Mouse (Mus musculus): ENCODE results near the gene Nudt15. TPM values are rescaled to one million over a fixed set of nuclear protein-coding genes. Genes with fewer than 3 reads are reported as not detected.
A peak's percentile ranks its signal among the peaks of the same experiment; 100 is the strongest.

The Nudt15 gene
- total RNA-seq, 2 experiments from 2014 or later, result 4.5 to 7.7 TPM

DNA sequence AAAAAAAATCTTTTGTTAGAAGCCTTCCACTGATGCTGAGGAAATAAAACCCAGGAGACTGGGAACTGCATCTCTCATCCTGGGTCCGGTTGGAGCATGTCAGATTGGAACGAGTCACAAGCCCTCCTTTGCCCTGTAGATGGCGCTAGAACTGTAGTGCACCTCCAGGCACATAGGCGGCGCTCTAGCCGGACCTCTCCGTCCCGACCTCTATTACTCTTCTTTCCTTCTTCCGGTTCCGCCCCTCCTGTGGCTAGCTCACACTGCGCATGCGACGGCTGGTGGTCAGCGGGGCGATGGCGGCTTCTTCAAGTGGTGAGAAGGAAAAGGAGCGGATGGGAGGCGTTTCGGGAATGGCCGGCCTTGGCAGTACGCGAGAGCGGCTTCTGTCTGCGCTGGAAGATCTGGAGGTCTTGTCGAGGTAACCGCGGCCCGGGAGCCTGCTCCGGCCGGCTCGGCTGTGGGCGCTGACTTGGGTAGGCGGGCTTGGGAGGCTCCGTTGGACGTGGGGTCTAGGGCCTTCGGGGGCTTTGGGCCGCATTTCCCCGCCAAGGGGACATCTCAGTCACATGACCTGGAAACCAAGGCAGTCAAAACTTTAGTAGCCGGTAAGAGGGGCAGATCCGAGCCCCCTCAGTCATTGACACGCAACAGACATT lies 38.1 kb downstream of the Nudt15 start, which contains the start of gene Med4:
Gene Med4 (plus strand): TSS at position 261 of the 659 bp plus-strand sequence.
- ATAC-seq (replicated peaks; ENCODE audit: low FRiP score, low TSS enrichment, poor library complexity, severe bottlenecking), result peak; percentile 80

DNA sequence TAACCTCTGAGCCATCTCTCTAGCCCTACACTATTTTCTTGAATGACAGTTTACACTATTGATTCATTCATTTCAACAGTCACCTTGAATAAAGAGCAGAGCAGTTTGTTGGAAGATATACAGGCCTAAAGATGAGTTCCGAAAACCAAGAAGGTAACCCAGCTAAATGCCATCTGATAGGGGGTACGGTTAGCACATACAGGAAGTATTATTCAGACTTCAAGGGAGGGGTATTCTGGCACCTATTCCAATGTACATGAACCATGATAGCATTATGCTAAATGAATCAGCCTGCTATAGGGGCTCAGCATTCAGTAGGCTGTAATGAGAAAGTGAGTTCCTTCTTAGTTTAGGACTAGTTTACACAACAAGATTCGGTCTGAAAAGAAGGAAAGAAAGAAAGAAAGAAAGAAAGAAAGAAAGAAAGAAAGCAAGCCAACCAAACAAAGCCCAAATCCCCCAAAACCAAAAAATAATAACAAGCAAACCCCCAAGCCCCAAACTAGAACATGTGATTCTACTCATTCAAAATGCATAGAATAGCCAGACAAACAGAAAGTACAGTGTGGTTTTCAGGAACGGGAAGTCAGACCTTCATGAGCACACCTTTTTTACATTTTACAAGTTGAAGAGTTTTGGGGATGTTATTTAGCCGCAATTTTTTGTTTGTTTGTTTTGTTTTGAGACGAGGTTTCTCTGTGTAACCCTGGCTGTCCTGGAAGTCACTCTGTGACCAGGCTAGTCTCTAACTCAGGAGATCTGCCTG lies 39.2 kb downstream of the Nudt15 start:
- ATAC-seq (replicated peaks; ENCODE audit: low FRiP score, low TSS enrichment, poor library complexity, severe bottlenecking), result no peak

DNA sequence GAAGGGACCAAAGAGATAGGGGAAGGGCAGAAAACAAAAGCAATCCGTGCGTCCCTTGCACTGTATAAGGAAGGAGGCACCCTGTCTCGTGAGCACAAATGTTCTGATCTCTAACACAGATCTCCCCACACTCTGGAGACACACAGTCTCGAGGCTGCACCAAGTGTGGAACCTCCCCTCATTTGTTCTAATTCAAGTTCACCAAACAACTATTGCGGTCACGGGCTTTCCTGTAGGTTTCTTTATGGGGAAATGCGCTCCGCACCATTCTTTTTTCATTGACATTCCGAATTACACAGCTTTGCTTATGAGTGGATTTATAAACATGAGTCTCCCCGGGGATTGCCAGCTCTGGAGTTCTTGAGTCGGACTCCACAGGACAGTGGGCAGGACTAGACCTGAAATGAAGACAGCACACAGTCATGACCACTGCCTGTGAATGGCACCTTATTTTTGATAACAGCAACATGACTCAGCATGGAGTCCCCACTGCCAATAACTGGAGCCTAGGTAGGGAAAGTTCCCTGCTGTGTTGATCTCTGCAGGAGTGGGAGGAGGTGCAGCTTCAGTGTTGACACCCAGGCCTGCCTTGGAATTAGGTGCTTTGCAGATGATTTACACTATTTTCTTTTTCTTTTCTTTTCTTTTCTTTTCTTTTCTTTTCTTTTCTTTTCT lies 40.2 kb downstream of the Nudt15 start:
- peak; percentile 49 for ATAC-seq (replicated peaks; ENCODE audit: low FRiP score, low TSS enrichment, poor library complexity, severe bottlenecking)

DNA sequence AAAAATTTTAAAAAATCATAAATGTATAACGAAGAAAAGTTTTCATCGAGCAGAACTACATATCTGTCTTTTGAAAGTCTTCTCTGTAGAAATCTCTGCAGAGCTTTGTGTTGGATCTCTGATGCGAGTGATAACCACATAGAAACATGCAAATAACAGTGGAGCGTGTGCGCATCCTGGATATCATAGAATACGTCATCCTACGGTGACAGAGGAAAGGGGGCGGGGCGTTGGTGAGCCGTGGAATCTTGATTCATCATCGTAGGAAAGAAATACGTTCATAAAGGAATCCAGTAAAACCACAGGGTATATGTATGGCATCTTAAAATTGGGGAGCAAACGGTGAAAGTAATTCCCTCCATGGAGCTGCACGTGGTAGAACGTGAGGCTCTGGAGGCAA lies 40.8 kb downstream of the Nudt15 start:
- no peak for ATAC-seq (replicated peaks; ENCODE audit: low FRiP score, low TSS enrichment, poor library complexity, severe bottlenecking)

DNA sequence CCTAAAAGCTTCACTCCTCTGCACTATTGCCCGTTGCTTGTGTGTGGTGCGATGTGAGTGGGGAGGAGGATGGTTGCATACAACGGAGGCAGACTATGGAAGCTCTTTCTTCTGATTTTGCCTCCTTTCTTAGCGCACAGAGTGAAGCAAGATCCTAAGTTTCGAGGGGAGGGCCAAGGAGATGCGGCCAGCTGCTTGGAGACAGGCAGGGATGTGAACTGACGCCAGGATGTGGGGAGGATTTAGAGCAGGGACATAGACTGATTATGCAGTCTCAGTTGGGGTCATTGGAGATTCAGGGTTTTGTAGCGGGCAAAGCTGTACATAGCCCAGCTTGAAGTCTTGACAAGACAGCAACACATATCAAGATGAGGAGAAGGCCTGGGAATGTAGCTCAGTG lies 41.8 kb downstream of the Nudt15 start:
- ATAC-seq (replicated peaks; ENCODE audit: low FRiP score, low TSS enrichment, poor library complexity, severe bottlenecking), result no peak

DNA sequence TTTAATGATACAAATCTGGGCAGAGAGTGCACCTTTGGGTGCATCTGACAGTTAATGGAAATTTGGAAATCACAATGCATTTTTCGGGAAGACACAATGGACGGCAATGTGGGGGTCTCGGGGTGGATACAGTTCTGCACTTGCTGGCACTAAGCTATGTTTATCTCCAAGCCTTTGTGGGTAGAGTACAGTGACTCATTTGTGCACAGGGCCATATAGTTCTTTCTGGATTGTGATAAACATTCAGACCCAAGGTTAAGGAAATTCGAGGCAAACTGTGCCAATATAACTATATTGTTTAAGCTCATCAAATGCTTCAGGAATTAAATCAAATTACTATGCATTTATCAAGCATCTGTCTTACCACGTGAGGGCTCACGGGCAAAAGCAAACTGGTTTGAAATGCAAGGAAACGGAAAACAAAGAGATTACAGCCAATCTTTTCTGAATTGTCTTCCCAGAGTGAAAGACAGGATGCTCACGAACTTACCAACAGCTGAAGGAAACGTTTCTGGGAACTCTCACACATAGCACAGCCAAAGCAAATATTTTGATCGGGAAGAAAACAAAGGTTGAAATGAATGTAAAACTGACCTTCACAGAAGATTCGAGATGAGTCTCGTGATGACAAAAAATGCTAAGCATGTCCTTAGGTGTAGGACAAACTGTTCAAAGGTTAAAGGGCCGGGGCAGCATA lies 44.7 kb downstream of the Nudt15 start:
- ATAC-seq (replicated peaks; ENCODE audit: low FRiP score, low TSS enrichment, poor library complexity, severe bottlenecking), result no peak

DNA sequence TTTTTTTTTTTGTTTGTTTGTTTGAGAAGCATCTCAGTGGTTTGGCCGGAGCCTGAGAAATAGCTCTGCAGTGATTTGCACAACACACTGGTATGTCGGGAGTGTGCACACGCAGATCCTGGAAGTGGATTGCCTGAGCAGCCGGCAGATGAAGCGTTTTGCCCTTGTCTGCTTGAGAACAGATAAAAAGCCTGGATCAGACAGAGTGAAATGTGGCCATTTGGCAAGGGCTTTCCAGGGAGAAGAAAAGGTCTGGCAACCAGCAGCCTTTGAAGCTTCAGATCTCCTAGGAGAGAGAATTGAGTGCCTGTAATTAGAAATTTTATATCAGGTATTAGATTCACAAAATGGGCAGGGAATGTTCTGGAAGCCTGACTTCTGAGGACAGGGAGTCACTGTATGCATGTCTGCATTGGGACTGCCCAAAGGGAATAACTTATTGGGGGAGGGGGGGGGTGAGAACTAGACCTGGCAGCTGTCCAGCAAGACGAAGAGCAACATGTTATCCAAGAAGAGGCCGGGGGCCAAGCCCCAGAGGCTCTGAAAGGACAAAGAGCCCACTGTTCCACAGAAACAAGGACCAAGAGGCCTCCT lies 45.4 kb downstream of the Nudt15 start:
- ATAC-seq (replicated peaks; ENCODE audit: low FRiP score, low TSS enrichment, poor library complexity, severe bottlenecking), result no peak

DNA sequence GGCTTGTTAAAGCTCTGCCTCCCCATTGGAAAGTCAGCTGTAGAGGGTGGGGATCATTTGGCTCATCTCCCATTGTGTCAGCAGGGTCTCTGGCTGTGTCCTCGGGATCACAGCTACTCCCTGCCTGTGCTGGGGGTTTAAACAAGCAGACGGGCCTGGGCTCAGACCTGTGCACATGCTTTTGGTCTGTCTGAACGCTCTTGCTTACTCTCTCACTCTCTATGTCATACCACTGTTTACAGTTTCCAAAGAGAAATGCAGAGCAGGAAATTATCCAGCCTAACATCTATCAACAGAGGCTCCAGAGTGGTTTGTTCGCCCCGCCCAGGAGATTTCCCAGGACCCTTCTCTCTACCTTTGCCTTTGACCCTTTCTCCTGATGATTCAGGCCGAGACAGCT lies 46.3 kb downstream of the Nudt15 start:
- ATAC-seq (replicated peaks; ENCODE audit: low FRiP score, low TSS enrichment, poor library complexity, severe bottlenecking), result no peak

DNA sequence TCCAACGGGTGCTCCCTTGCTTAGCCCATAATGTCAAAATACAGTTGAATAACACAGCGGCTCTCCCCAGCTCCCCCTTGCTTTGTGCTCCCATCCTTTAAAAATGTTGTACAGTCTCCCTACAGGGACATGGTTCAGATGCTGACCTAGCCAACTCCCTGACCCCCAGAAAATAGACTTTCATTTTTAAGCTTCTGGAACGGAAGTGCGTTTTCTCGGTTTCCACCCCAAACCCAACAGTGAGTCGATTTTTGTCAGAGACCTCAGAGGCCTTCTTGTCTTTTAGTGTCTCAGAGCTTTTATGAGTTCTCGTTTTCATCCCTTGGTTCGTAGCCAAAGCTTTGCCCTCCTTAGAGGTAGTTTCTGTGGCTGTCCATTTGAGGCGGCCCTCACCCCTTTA lies 46.8 kb downstream of the Nudt15 start:
- no peak for ATAC-seq (replicated peaks; ENCODE audit: low FRiP score, low TSS enrichment, poor library complexity, severe bottlenecking)

DNA sequence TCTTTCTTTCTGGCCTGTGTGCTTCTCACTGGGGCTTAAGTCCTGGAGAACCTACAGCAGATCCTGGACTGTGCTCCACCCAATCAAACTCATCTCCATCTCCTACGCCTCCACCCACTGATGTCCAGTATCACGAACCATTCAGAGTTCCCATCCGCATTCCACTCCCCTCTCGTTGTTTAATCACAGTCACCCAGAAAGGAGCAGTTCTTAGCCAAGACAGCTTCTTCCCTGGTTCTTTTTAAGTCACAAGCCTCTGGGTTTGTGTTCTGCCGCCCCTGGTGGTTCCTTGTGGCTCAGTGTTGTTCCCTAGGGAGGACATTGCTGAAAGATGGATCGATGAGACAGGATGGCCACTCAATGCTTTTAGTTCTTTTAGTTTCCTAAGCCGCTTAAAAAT lies 52.3 kb downstream of the Nudt15 start:
- no peak for ATAC-seq (replicated peaks; ENCODE audit: low FRiP score, low TSS enrichment, poor library complexity, severe bottlenecking)

DNA sequence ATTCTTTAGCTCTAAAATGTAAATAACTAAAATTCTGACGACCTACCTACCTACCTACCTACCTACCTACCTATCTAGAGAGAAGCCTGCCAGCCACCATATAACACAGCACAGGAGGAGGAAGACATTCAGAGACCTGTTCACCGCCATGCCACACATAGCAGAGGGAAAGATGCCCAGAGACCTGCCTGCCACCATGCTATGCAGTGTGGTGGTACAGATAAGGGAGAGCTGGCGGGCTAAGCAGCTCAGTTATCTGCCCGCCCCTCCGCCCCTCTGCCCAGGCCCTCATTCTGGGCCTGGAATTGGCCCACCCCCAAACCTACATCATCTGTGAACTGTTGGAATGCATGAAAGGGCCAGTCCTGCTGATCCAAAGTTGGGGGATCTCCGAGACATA lies 53.9 kb downstream of the Nudt15 start:
- peak; percentile 99 for ATAC-seq (replicated peaks; ENCODE audit: low FRiP score, low TSS enrichment, poor library complexity, severe bottlenecking)

DNA sequence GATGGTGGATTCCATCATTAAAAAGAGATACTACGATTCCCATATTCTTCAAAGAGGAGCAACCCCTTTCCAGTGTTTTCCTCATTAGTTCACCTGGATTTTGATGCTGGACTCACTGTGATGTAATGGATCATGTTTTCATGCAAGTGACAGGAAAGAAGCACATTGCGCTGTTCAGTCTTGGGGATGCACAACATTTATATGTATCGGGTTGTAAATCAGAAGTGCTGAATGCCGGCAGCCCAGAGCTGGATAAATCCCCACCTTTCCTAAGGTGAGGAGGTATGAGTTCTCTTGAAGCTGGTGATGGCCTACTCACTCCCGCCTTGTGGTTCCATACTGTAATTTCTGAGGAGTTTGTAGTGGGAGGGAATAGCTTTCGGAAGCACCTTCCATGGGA lies 54.7 kb downstream of the Nudt15 start:
- no peak for ATAC-seq (replicated peaks; ENCODE audit: low FRiP score, low TSS enrichment, poor library complexity, severe bottlenecking)

DNA sequence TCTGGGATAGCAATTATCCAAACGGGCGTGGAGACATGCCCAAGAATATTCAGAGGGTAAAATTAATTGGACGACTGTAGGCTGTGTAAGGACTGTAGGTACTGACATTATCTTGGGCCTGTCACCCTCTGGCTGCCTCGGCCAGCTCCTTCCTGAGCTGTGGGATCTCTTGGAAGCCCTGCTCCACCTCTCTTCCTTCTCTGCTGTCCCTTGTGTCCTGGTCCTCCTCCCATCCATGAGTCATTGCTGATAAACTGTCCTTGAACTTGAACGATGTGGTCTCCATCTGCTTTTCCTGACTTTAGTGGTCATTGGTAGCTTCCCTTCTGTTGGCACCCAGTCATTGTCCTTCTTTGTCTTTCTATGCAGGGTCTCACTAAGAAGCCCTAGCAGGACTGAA lies 61.4 kb downstream of the Nudt15 start:
- no peak for ATAC-seq (replicated peaks; ENCODE audit: low FRiP score, low TSS enrichment, poor library complexity, severe bottlenecking)

DNA sequence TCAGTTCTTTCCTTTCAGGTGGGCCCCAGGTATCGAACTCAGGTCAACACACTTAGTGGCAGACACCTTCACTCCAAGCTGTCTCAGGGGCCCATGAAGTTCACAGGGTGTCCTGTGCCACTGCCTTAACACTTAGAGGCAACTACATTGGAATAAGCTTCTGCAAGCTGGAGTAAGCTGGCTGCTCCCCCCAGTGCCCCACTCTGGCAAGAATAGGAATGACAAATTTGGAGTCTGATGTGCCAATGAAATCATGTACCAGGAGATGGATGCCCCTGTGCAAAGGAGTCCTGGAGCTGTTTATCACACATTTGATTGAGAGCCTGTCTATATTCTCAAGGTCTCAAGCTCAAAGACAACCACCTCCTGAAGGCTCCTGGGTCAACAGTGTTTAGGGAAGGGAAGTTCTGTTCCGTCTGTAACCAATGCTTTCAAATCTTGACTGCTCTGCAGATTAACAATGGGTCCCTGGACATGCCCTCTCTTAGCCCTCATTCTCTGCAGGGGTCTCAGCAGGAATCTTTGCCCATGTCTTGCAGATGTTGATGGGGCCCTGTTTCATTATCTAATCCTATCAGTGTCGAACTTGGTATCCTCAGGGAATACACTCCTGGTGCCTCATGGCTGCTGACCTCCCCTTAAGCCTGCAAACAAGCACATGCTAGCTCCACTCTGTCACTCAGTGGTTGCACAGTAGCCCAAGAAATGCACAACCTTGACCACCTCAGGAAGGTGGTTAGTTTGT lies 63.5 kb downstream of the Nudt15 start:
- no peak for ATAC-seq (replicated peaks; ENCODE audit: low FRiP score, low TSS enrichment, poor library complexity, severe bottlenecking)

DNA sequence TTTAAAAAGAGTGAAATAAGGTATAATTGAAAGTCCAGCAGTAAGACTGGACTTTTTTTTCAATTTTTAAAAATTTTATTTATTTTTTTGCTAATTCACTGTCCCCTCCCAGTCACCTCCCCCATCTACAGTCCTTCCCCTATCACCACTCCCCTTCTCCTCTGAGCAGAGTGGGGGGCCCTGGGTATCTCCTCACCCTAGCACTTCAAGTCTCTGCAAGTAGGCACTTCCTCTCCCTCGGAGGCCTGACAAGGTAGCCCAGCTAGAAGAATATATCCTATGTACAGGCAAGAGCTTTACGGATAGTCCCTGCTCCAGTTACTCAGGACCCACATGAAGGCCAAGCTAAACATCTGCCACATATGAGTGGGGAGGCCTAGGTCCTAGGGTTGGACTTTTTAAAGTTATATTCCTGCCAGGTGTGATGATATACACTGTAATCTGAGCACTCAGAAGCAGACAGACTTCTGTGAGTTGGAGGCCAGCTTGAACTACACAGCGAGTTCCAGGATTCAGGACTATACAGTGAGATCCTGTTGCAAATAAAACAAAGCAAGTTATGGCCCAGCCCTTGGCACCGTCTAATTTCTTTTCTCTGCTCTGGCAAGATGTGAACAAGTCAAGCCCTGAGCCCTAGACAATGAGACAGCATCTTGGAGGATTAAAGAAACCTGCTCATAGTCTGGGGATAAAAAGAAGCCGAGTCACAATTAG lies 64.4 kb downstream of the Nudt15 start:
- ATAC-seq (replicated peaks; ENCODE audit: low FRiP score, low TSS enrichment, poor library complexity, severe bottlenecking), result no peak

DNA sequence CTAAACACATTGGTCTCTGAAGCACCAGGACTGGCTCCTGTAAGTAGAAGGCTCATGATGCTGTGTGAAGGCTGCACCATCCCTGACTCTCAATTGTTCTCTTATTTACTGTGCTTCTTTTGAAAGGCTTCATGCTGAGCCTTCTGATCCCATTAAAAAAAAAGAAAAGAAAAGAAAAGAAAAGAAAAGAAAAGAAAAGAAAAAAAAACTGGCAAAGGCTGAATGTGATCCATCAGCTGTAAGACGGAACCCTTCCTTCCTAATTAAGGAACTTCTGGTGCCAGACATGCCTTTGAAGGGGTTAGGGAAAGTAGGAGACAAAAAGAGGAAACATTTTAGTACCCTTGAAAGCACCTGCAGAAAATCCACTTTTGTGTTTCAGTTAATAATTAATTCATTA lies 68.3 kb downstream of the Nudt15 start:
- ATAC-seq (replicated peaks; ENCODE audit: low FRiP score, low TSS enrichment, poor library complexity, severe bottlenecking), result no peak

DNA sequence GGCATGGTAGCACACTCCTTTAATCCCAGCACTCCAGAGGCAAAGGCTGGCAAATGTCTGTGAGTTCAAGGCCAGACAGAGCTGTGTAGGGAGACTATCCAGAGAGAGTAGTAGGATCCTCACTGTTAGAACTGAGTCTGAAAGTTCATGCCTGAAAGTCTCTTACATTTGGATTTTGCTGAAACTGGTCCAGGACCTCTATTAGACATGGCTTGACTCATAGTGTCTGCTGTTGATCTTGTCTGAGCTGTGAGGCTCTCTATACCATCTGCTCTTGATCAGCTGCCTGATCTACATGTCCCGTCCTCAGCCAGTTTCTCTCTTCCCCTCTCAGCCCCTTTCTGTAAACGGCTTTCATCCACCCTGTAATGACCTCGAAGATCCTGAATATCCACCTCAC lies 69.7 kb downstream of the Nudt15 start:
- no peak for ATAC-seq (replicated peaks; ENCODE audit: low FRiP score, low TSS enrichment, poor library complexity, severe bottlenecking)

DNA sequence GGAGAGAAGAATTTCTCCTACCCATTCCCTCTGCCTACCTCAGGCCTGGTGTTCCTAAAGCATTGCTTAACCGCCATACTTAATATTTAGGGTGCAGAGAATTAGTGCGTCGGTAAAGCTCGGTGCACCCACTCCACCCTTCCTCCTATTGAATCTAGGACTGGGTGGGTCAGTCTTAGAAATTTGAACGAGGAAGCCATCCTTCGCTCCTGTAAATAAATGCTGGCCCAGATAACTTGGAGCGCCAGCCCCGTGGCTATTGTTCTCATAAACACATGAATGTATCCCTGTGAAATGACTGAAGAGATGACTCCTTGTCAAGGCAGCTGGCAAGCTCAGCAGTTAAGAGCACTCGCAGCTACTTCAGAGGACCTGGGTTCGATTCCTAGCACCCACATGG lies 71.0 kb downstream of the Nudt15 start:
- no peak for ATAC-seq (replicated peaks; ENCODE audit: low FRiP score, low TSS enrichment, poor library complexity, severe bottlenecking)

Measured in megakaryocyte-erythroid progenitor cell, adult 5-6 weeks (primary cell).